9 mouse cellular contexts compared by ENCODE assay signal in the genomic region with DNA sequence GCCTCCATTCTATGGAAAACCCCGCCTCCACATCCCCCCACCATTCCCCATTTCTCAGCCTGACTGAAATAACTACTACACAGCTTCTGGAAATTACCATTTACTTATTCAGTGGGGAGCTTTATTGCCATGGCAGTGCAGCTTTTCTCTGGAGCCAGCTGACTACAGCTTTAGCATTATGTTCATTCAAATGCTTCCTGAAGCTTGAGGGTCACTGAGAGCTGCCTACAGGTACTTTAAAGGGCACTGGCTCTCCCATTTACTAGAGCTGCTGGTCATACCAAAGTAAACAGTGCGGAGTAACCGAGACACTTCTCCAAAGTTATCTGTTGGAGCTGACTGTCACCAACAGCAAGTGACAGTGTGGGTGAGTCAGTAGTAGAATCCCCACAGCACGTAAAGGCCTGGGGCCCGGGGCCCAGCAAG.
DNase-seq lines count a peak whose midpoint lies in the region; ATAC-seq lines count a peak whose summit lies in the region.
"Had no signal": no experiment of that assay in that cellular context is flagged by ENCODE, and none has a peak within 500 bp of the region (broad histone marks: within the 10 kb centered on the region; RNA-seq: fewer than 3 reads in every experiment).

No protein-coding gene starts in this region.

- H3K9ac ChIP-seq in heart, embryonic 14.5 days (ENCODE audit: low read length), result peak overlapping the region; percentile 12; the same call in 1 of the 2 replicates
- no peak overlapping the region for H3K9ac ChIP-seq in heart, embryonic 16.5 days (ENCODE audit: low read length)
- no peak overlapping the region for H3K9ac ChIP-seq in midbrain, embryonic 12.5 days (replicated peaks)

- no peak for ATAC-seq in heart, embryonic 14.5 days (ENCODE audit: insufficient number of reproducible peaks, insufficient read depth, low FRiP score, low read depth)
- ATAC-seq in heart, embryonic 16.5 days (replicated peaks; ENCODE audit: extremely low read depth, insufficient read depth, low FRiP score), result peak; percentile 55
- peak; percentile 74; the same call in 1 of the 2 replicates for ATAC-seq in midbrain, embryonic 12.5 days (ENCODE audit: low FRiP score, low read depth)
- ATAC-seq in erythroid progenitor cell, adult 5-6 weeks (replicated peaks; ENCODE audit: low FRiP score, poor library complexity, severe bottlenecking), result no peak

- H3K4me3 ChIP-seq in heart, embryonic 14.5 days (ENCODE audit: control insufficient read depth in 1 of 2, insufficient read depth in 1 of 2, low read depth in 1 of 2, low read length in 2 of 2), result no peak overlapping the region
- H3K4me3 ChIP-seq in brown adipose tissue, adult 24 weeks (ENCODE audit: insufficient read depth, low read depth, low read length), result no peak overlapping the region
- H3K4me3 ChIP-seq in heart, embryonic 16.5 days (ENCODE audit: low read length), result no peak overlapping the region
- no peak overlapping the region for H3K4me3 ChIP-seq in midbrain, embryonic 12.5 days

- H3K36me3 ChIP-seq in heart, embryonic 14.5 days (ENCODE audit: control insufficient read depth, insufficient read depth, low read length), result no peaks in the 10 kb centered on the region
- no peaks in the 10 kb centered on the region for H3K36me3 ChIP-seq in heart, embryonic 16.5 days (ENCODE audit: control insufficient read depth, insufficient read depth)
- H3K36me3 ChIP-seq in midbrain, embryonic 12.5 days, result no peaks in the 10 kb centered on the region

- intact Hi-C loops in left cerebral cortex, postnatal 10 days (cut with DNase I), result loop anchor here (5.0 kb wide), 1 partner anchor 38 kb away; no protein-coding TSS in a partner anchor

- peaks cover 22 to 55% of the 10 kb centered on the region in 2 experiments for H3K4me1 ChIP-seq in heart, embryonic 14.5 days (ENCODE audit: control insufficient read depth in 2 of 2, insufficient read depth in 2 of 2, low read length in 2 of 2)
- H3K4me1 ChIP-seq in brown adipose tissue, adult 24 weeks (ENCODE audit: control insufficient read depth, insufficient read depth, insufficient read length, low read length), result peaks cover 21% of the 10 kb centered on the region
- peaks cover 41% of the 10 kb centered on the region for H3K4me1 ChIP-seq in heart, embryonic 16.5 days (ENCODE audit: control insufficient read depth, insufficient read depth, low read length)
- peaks cover 39% of the 10 kb centered on the region for H3K4me1 ChIP-seq in midbrain, embryonic 12.5 days

- DNase-seq in heart, adult 8-10 months (ENCODE audit: low spot score), result no peak
- DNase-seq in urinary bladder, postnatal 25 days (ENCODE audit: low spot score), result no peak
- DNase-seq in left cerebral cortex, postnatal 10 days (ENCODE audit: extremely low spot score in 1 of 2, low spot score in 2 of 2), result no peak
- DNase-seq: layer of hippocampus, adult 9-11 months had no signal

- peak overlapping the region; percentile 57 to 76 for H3K27ac ChIP-seq in heart, embryonic 14.5 days (replicated peaks in 1 of 2; ENCODE audit: control insufficient read depth in 1 of 2, insufficient read depth in 1 of 2, low read depth in 2 of 2, low read length in 2 of 2)
- peak overlapping the region; percentile 21; the same call in 1 of the 2 replicates for H3K27ac ChIP-seq in brown adipose tissue, adult 24 weeks (replicated peaks; ENCODE audit: low read depth, low read length)
- H3K27ac ChIP-seq in heart, embryonic 16.5 days (ENCODE audit: low read length), result peak overlapping the region; percentile 77
- peak overlapping the region; percentile 68 for H3K27ac ChIP-seq in midbrain, embryonic 12.5 days (replicated peaks)

- 24% methylated on average over 5 of the region's 5 CpGs for WGBS in heart, embryonic 14.5 days
- 32% methylated on average over 5 of the region's 5 CpGs for WGBS in heart, embryonic 16.5 days
- WGBS in midbrain, embryonic 12.5 days, result 34% methylated on average over 5 of the region's 5 CpGs

- no peaks in the 10 kb centered on the region for H3K9me3 ChIP-seq in heart, embryonic 14.5 days (ENCODE audit: control insufficient read depth, low read length)
- no peaks in the 10 kb centered on the region for H3K9me3 ChIP-seq in heart, embryonic 16.5 days (replicated peaks; ENCODE audit: control insufficient read depth, low read length)
- H3K9me3 ChIP-seq in midbrain, embryonic 12.5 days, result no peaks in the 10 kb centered on the region

- H3K27me3 ChIP-seq in heart, embryonic 14.5 days (ENCODE audit: control insufficient read depth, insufficient read depth, low read length), result no peaks in the 10 kb centered on the region
- H3K27me3 ChIP-seq in heart, embryonic 16.5 days (ENCODE audit: control insufficient read depth, insufficient read depth, low read length), result no peaks in the 10 kb centered on the region
- H3K27me3 ChIP-seq in midbrain, embryonic 12.5 days, result no peaks in the 10 kb centered on the region

- no peak overlapping the region for H3K4me2 ChIP-seq in heart, embryonic 14.5 days (ENCODE audit: low read length)
- no peak overlapping the region; the same call in 1 of the 2 replicates for H3K4me2 ChIP-seq in heart, embryonic 16.5 days (ENCODE audit: low read depth, low read length)
- H3K4me2 ChIP-seq in midbrain, embryonic 12.5 days (replicated peaks), result no peak overlapping the region

Comparison
In these comparisons a context has a peak if more than half of its experiments do, and no peak if none do; other contexts are left out.
1. ATAC-seq: peak in heart, embryonic 16.5 days (single experiment) and midbrain, embryonic 12.5 days (single experiment); none in heart, embryonic 14.5 days (single experiment) and erythroid progenitor cell, adult 5-6 weeks (single experiment).
2. H3K27ac ChIP-seq: peak in every context shown above with its lines; median percentile 77 in heart, embryonic 16.5 days; 68 in midbrain, embryonic 12.5 days; 66 in heart, embryonic 14.5 days; 21 in brown adipose tissue, adult 24 weeks.